Mouse (Mus musculus) C2C12 (cell line): ENCODE data around the gene Thada.

ENCODE experiments used
- CTCF ChIP-seq: IDR thresholded peaks from one replicate; pipeline ENCODE4 v1.5.1; 2011; ENCODE audit not compliant: control insufficient read depth, insufficient read depth, insufficient read length
- USF1 ChIP-seq: IDR thresholded peaks from one replicate; pipeline ENCODE4 v1.6.1; 2011; ENCODE audit warnings: low read depth, mild to moderate bottlenecking, control low read depth, moderate library complexity

GRCm38 (mm10) chr17:84480464-84481355 lies 14.7 kb upstream of the Thada start:
- no peak for TF ChIP-seq CTCF
- TF ChIP-seq USF1: no peak
